Mouse (Mus musculus): ENCODE results near the gene Ovgp1. TPM values are rescaled to one million over a fixed set of nuclear protein-coding genes. Genes with fewer than 3 reads are reported as not detected.
A peak's percentile ranks its signal among the peaks of the same experiment; 100 is the strongest.
"Not testable (repeated sequence)": the region's sequence is repeated elsewhere in the genome, so short reads cannot be mapped to it uniquely, and the experiment has no call there.

The Ovgp1 gene
- polyA plus RNA-seq, 1 experiment = 0.38 TPM

- 67% methylated on average over 5 of the region's 5 CpGs for WGBS
- DNase-seq (ENCODE audit: low read depth, low spot score) = not testable (repeated sequence)
These were observed 16.1 kb downstream of the Ovgp1 start for GRCm38 (mm10) chr3:105989611-105990010.

- 24% methylated on average over 4 of the region's 4 CpGs for WGBS
- DNase-seq (ENCODE audit: low read depth, low spot score) = peak; percentile 8
These were observed 18.3 kb downstream of the Ovgp1 start for GRCm38 (mm10) chr3:105991653-105992283.

- no peak for DNase-seq (ENCODE audit: low read depth, low spot score)
- 49% methylated on average over 2 of the region's 2 CpGs for WGBS
These were observed 21.2 kb downstream of the Ovgp1 start for GRCm38 (mm10) chr3:105994730-105995129.

GRCm38 (mm10) chr3:106000707-106001375 lies 27.3 kb downstream of the Ovgp1 start:
- WGBS = 22% methylated on average over 11 of the region's 11 CpGs
- no peak for DNase-seq (ENCODE audit: low read depth, low spot score)

- DNase-seq (ENCODE audit: low read depth, low spot score) = peak; percentile 6
- WGBS = 17% methylated on average over 17 of the region's 17 CpGs
These were observed 28.2 kb downstream of the Ovgp1 start for GRCm38 (mm10) chr3:106001416-106002370.

- 55% methylated on average over 10 of the region's 10 CpGs for WGBS
- not testable (repeated sequence) for DNase-seq (ENCODE audit: low read depth, low spot score)
These were observed 29.8 kb downstream of the Ovgp1 start for GRCm38 (mm10) chr3:106003360-106003759.

- 86% methylated on average over 2 of the region's 2 CpGs for WGBS
- DNase-seq (ENCODE audit: low read depth, low spot score) = no peak
These were observed 41.0 kb downstream of the Ovgp1 start, which contains the start of gene Pifo for GRCm38 (mm10) chr3:106014546-106014945. Pifo (minus strand) TSS chr3:106014646.

GRCm38 (mm10) chr3:106021840-106022239 lies 48.3 kb downstream of the Ovgp1 start:
- DNase-seq (ENCODE audit: low read depth, low spot score) = no peak

- WGBS = 84% methylated on average over 2 of the region's 2 CpGs
- no peak for DNase-seq (ENCODE audit: low read depth, low spot score)
These were observed 50.6 kb downstream of the Ovgp1 start for GRCm38 (mm10) chr3:106024135-106024534.

GRCm38 (mm10) chr3:106032781-106033180 lies 59.3 kb downstream of the Ovgp1 start, which contains the start of gene Chil5:
Chil5 (minus strand) TSS chr3:106032814.
- DNase-seq (ENCODE audit: low read depth, low spot score) = peak; percentile 3

More at GRCm38 (mm10) chr3:106032781-106033180, 59.3 kb downstream of the Ovgp1 start, which contains the start of gene Chil5:
- WGBS = 24% methylated on average over 1 of the region's 1 CpGs

Other genes starting within 250 kb of the Ovgp1 start
- gene Rap1a, start 172.4 kb upstream of the Ovgp1 start, polyA plus RNA-seq (2012; rRNA removed) = 10.6 and 11.2 TPM in 2 replicates
- gene Adora3, start 102.9 kb upstream of the Ovgp1 start, polyA plus RNA-seq (2012; rRNA removed) = 0.35 and 0.40 TPM in 2 replicates
- gene Tmigd3, start 102.8 kb upstream of the Ovgp1 start, polyA plus RNA-seq (2012; rRNA removed) = 0.48 and 0.51 TPM in 2 replicates
- gene I830077J02Rik, start 41.0 kb upstream of the Ovgp1 start, polyA plus RNA-seq (2012; rRNA removed) = 1.3 and 2.7 TPM in 2 replicates
- gene Wdr77, start 14.3 kb upstream of the Ovgp1 start, polyA plus RNA-seq (2012; rRNA removed) = 38.8 and 42.7 TPM in 2 replicates
- 176 and 185 TPM in 2 replicates for gene Atp5f1, start 13.6 kb upstream of the Ovgp1 start, polyA plus RNA-seq (2012; rRNA removed)
- gene Pifo, start 40.9 kb downstream of the Ovgp1 start, polyA plus RNA-seq (2012; rRNA removed) = not detected in 2 replicates
- 0.07 TPM in 1 of 2 replicates, not detected in the other for gene Chil5, start 59.1 kb downstream of the Ovgp1 start, polyA plus RNA-seq (2012; rRNA removed)
- gene Chia1, start 139.5 kb downstream of the Ovgp1 start, polyA plus RNA-seq (2012; rRNA removed) = 0.26 and 1.2 TPM in 2 replicates
- 0.07 TPM in 1 of 2 replicates, not detected in the other for gene Chil3, start 193.9 kb downstream of the Ovgp1 start, polyA plus RNA-seq (2012; rRNA removed)
- gene Chil4, start 245.8 kb downstream of the Ovgp1 start, polyA plus RNA-seq (2012; rRNA removed) = 0.16 TPM in 1 of 2 replicates, not detected in the other